Mouse (Mus musculus): Measurements from ENCODE around the gene Kcnn3.

Gene Kcnn3

DNA sequence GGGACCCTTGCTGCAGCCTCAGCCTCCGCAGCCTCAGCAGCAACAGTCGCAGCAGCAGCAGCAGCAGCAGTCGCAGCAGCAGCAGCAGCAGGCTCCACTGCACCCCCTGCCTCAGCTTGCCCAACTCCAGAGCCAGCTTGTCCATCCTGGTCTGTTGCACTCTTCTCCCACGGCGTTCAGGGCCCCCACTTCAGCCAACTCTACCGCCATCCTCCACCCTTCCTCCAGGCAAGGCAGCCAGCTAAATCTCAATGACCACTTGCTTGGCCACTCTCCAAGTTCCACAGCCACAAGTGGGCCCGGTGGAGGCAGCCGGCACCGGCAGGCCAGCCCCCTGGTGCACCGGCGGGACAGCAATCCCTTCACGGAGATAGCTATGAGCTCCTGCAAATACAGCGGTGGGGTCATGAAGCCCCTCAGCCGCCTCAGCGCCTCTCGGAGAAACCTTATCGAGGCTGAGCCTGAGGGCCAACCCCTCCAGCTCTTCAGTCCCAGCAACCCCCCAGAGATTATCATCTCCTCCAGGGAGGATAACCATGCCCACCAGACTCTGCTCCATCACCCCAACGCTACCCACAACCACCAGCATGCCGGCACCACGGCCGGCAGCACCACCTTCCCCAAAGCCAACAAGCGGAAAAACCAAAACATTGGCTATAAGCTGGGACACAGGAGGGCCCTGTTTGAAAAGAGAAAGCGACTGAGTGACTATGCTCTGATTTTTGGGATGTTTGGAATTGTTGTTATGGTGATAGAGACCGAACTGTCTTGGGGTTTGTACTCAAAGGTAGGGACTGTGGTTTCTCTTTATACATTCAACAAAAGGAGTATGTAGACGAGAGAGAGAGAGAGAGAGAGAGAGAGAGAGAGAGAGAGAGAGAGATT is 896 bp downstream of the Kcnn3 start:
- no peak for DNase-seq (ENCODE audit: low read depth, low spot score)

DNA sequence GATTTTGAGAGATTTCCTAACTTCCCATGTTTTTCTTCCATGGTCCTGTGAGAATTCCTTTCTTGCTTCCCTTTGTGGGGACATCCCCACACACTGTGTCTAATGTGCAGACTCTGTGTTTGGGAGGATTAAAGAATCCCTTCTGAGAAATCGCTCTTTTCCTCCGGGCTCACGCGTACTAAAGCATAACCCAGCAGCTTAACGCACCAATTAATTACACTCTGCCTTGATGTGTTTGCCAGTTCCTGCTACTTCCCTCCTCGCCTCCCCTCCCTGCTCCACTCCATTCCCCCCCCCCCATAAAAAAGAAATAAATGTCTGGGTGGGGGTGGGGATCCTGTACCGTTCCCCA is 1.5 kb downstream of the Kcnn3 start:
- DNase-seq (ENCODE audit: low read depth, low spot score): no peak

DNA sequence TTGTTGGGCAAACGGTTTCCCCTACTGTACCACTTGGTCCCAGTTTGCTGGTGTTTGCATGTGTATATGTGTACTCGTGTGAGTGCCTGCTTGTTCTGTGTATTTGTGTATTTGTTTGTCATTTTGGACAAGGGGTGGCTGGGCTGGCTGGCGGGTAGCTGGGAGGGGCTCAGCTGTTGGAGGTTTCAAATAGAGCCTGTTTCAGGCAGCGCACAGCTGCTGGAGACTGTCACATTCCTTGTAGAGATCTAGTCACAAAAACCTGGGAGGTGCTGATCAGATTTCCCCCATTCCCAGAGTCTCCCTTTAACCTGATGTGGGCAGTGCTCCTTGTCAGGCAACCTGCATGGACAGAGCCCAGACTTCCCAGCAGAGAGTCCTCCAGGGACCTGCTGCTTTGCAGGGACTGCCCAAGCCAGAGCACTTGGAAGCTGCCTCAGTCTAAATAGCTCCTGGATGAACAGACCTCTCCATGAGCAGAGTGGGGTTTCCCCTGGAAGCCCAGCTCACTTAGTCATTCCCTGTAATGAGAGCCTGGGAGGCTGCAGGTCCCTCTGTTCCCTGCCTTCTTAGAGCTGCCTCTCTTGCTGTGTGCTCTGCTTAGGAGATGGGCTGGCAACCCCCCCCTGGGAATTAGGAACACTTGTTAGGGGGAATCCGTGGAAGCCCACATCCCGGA is 2.6 kb downstream of the Kcnn3 start:
- no peak for DNase-seq (ENCODE audit: low read depth, low spot score)

DNA sequence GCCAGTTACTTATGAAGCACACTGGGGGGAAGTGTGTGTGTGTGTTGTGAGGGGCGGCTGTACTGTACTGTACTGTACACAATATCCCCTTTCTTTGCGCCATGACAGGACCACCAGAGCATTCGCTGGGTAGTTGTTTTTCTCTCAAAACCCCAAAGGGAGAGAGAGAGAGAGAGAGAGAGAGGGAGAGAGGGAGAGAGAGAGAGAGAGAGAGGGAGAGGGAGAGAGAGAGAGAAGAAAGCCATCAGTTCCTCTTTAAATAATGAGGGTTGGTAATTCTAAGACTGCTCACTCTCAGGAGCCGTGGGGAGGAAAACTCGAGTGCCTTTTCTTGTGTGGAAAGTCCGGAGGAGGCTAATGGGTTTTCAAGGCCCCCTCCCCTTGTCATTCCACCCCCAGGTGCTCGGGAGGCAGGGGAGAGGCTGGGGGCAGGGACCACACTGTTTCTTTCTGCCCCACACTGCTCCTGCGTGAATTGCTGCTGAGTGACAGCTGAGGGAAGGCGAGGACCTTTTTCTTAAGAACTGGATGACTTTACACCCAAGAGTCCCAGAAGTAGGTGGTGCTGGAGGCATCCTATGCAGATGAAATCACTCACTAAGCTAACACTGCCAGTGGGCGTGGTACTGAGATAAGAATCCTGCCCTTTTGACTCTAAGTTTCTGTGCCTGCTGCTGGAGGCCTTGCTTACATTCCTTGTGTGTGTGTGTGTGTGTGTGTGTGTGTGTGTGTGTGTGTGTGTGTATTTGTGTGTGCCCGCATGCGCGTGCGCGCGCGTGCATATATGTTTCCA is 6.5 kb downstream of the Kcnn3 start:
- DNase-seq (ENCODE audit: low read depth, low spot score): peak; percentile 46

DNA sequence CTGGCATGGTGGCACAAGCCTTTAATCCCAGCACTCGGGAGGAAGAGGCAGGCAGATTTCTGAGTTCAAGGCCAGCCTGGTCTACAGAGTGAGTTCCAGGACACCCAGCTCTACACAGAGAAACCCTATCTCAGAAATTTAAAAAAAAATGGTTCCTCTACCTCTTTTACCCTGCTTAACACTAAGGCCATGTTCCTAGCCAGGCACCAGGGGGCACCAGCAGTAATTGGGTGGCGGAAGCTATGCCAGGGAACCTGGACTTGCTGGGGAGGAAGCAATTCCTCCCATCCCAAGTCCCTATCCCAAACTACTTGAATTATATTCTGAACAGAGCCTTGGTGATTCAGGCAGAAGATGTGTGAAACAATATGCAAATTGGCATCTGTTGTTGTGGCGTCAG is 9.8 kb downstream of the Kcnn3 start:
- no peak for DNase-seq (ENCODE audit: low read depth, low spot score)

DNA sequence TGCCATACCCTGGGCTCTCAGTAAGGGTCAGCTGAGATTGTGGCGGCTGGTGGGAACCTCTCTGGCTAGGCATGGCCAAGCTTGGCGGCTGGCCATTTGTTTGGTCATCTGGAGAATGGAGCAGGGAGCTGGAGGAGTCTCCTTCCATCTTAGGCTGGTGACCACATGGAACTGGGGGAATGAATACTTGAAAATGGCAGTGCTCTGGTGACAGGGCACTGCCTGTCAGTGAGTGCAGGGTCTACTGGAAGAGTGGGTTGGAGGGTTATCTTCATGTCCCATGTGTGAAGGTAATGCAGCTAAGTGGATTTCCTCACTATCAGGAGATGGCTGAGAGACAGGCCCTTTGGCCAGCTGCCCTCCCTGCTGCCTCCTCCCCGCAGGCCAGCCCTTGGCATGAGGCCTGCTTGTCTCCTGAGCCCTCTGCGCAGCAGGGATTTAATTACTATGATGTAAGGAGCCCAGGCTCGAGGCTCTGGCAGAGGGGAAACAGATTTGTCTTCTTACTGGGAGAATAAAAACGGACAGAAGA is 14.7 kb downstream of the Kcnn3 start:
- DNase-seq (ENCODE audit: low read depth, low spot score): no peak

DNA sequence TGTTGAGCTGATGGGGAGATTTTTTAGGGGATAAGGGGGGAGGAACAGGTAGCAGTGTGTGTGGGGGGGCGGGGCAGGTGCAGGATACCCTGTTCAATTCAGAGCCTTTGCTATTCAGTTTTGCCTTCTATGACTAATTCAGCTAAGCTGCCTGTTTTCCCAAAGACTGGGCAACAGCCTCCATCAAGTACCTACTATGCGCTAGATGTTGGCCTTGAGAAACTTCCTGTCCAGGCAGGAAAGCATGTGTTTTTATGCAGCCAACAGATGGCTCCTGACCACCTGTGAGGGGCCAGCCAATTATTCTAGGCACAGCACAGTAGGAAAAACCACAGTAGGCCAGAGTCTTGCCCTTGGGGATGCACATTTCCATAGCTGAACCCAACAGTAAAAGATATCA is 15.2 kb downstream of the Kcnn3 start:
- DNase-seq (ENCODE audit: low read depth, low spot score): no peak

DNA sequence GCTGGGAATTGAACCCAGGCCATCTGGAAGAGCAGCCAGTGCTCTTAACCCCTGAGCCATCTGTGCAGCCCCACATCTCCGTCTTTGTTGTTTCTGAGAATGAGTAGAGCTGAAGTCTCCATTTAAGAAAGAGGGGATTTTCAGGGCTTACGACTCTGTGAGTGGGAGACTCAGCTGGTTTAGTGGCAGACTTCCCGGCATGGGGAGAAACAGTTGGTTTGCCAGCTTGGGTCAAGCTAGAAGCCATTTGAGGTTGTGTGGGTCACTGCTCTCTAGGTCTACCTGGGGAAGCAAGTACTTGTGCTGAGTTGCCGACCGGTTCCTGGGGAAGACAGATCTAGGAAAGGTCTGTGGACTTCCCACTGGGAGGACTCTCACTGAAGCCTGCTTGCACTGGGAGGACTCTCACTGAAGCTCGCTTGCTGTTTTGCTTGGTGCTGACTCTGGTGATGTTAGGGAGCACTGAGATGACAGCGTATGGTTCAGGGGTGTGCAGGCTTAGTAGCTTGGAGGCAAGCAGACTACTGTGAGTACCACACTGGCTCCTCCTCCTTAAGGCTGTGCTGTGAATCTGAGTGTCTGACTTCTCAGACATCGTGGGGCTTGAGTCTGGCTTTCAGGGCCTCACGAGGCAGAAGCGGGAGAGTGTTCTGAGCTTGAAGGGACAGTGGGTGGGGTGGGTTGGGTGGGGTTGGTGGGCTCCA is 19.2 kb downstream of the Kcnn3 start:
- DNase-seq (ENCODE audit: low read depth, low spot score): no peak

DNA sequence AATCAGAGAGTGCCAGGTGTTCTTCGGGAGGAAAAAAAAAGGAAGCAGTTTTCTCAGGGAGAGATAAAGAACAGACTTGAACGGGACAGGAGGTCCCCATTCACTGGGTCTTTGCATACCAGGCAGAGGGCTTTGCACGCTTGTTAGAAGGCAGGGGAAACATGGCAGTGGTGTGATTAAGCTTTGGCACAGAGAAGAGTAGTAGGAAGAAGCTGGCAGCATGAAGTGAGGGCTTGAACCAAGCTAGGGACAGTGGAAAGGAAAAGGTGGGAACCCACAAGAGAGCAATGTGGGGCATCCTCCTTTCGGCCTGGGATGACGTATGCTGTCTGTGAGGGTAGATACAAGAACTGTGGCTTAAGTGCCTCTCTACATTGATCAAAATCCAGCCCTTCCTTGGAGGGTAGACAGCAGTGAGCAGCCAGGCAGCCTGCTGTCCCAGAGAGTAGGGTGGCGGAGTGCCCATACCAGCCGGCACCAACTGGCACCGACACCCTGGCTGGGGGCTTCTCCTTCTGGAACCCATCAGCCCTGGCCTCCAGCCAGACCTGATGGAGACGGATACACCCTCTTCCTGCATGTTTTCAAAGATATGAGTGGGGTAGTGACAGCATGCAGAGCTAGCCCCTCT is 19.9 kb downstream of the Kcnn3 start:
- DNase-seq (ENCODE audit: low read depth, low spot score): no peak

DNA sequence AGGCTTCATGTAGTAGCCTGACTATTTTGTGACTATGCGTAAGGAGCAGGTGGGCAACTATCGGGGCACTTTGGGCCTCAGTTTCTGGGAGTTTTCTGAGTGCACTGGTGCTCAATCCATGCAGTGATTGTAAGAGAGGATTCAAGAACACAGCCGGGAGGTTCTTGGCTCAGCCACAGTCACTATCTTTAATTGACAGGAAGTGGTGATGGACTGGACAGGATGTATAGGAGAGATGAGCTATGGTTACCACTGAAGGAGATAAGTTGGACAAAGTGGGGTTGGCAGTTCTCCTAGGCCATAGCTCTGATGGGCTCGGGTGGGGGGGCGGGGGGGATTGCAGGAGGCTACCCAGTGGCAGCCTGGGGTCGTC is 20.4 kb downstream of the Kcnn3 start:
- no peak for DNase-seq (ENCODE audit: low read depth, low spot score)

DNA sequence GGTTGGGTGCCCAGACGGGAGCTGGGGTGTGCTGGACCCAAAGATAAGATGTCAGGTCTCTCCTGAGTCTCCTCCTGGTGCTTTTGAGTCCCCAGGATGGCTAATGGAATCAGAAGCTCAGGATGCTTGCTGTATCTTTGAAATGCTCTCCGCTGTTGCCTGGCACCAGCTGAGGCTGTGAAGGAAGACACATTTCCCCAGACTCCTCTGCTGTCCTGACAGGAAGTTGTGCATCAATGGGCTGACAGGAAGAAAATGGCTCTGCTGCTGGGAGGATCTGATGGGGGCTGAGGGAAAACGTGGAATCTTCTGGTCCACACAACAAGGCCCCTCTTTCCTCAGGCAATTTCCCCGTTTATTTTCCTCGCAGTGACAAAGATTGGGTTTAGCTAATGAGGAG is 27.0 kb downstream of the Kcnn3 start:
- DNase-seq (ENCODE audit: low read depth, low spot score): no peak

DNA sequence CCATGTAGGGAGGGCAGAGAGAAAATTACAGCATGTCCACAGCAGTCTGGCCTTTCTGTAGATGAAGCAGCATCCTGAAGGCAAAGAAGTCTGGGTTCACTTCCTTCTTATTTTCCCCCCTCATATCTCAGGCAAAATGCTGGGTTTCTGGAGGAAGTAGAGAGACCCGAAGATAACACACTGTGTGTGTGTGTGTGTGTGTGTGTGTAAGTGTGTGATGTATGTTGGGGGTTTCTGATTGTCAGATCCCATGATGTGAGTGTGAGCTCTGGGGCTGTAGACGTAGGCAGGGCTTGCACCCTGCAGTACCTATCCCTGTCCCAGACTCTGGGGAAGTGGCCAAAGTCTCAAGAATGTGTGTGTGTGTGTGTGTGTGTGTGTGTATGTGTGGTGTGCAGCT is 28.8 kb downstream of the Kcnn3 start:
- no peak for DNase-seq (ENCODE audit: low read depth, low spot score)

DNA sequence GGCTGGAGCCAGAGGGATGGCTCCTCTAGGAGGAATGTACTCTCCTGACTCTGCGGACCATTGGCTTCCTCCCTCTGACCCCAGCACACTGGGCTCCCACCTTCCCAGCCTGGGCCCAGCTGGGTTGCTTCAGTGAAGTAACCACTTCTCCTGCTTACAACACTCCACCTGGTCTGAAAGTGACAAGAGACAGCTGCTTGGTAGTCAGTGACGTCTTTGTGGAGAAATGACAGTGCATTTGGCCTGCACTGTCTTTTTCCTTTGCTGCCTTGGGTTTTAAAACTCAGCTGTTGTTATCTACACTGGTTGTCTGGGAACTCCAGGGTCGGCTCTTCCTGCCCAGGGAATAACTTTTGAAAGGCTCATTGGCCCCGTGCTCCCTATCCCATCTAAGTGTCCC is 29.5 kb downstream of the Kcnn3 start:
- DNase-seq (ENCODE audit: low read depth, low spot score): no peak

DNA sequence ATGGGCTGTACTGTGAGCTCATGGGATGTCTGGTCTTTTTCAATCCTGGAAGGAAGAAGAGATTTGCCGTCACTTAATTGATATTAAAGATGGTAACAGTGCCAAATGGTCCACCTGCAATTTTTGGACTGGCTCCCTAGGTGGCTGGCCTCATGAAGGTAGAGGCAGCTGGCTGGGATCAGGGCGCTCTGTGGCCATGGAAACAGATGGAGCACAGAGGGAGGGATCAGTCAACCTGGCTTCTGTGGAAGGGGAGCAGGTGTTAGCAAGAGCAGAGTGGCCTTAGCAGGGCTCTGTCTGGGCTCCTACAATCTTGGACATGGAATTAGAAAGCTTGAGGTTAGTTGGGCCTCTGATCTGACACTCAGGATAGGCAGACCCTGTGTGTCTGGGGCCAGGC is 31.9 kb downstream of the Kcnn3 start:
- DNase-seq (ENCODE audit: low read depth, low spot score): no peak

DNA sequence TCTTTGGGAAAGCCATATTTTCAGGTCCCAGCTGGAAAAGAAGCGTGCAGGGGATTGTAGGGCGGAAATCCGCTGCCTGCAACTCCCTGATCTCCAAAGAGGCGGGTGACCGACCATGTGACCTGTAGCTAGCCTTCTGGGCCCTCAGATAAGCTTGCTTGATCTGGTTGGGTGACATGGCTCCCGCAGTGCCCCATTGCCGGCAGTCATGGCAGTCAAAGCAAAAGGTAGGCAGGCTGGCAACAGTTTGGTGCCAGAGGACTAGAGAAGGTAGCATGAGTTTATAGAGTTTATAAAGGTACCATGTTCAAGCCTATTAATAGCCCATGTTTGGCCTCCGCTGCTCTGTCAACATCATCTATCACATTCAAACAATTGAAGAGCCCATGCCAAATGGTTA is 33.5 kb downstream of the Kcnn3 start:
- peak; percentile 33 for DNase-seq (ENCODE audit: low read depth, low spot score)

DNA sequence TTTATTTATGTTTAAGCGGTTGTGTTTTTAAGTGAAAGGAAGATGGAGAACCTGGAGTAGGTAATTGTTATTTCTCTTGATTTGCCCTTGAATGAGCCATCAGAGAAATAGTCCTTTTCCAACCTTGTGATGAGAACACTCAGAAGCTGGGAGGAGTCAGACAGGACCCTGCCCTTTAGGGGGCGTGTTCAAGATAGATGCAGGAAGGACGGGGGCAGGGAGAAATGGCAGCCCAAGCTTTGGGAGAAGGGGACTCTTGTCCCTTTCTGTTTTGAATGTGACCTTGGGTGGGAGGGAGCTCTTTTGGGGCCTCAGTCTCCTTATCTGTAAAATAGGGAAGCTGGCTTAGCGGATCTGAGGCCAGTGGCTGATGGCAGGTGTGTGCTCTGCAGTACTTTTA is 34.0 kb downstream of the Kcnn3 start:
- DNase-seq (ENCODE audit: low read depth, low spot score): peak; percentile 58

DNA sequence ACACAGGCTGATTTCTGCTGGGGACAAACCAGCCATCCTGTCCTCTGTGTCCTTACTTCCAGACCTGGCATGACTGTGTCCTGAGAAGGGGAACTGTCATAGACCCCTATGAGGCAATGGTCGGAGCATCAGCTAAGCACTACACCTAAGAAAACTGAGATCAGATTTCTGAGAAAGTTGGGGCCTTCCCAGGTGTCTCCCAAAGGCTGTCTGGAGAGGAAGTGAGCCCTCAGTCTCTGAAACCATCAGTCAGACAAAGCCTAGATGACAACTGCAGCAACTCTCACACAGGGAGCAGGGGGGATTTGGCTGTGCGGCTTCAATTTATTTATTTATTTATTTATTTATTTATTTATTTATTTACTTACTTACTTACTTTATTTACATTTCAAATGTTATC is 34.6 kb downstream of the Kcnn3 start:
- DNase-seq (ENCODE audit: low read depth, low spot score): no peak

DNA sequence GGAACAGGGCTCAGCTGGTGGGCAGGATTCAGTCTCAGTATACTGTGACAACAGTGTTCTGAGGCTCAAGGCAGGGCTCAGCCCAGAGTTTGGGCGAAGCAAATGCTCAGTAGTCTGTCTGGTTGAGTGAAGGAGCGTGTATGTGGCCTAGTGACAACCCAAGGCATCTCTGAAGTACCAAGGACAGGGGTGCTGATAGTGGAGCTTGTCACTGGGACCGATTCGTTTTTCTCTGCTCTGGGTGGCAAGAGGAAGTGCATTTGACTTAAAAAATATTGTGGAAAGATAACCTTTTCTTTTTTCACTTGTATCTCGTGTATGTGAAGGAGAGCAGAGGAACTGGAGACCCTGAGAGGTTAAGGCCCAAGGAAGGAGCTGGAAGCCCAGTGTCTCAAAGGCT is 37.8 kb downstream of the Kcnn3 start:
- no peak for DNase-seq (ENCODE audit: low read depth, low spot score)

DNA sequence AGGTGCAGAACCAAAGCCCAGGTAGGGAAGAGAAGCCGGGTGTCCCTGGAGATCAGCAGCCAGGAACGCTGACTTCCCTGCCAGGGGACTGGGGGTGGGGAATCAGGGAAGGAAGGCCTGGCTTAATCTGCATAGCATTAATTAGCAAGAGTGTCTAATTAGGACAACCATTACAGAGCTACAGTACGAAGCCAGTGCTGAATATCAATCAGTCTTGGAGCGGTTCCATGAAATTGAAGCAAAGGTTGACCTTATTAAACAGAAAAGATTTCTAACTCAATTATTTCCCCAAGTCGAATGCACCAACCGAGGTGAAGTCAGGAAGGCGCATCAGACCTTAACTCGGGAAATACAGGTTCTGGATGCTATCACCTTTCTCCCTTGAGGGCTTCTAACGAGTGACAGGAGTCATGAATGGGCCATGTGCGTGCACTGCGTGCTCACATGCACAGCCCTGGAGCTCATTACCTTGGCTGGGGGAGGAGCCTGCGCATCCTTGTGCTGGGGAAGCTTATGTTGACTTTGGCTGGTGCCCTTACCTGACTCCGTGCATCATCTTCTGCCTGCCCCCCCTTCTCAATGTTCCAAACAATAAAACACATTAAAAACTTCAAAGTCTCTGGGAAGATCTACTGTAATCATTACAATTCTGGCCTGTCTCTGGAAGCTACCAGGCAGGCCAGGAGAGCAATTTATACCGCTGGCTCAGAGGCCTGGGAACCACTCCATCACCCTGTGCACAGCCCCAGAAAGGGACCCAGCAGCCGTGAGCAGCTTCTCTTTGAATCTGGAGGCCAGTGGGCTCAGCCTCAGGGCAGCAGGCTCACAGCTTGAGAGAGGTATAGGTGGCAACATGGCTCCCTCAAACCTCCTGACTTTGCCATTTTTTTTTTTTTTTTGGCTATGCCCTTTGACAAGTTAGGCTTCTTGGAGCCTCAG is 39.3 kb downstream of the Kcnn3 start:
- DNase-seq (ENCODE audit: low read depth, low spot score): no peak

DNA sequence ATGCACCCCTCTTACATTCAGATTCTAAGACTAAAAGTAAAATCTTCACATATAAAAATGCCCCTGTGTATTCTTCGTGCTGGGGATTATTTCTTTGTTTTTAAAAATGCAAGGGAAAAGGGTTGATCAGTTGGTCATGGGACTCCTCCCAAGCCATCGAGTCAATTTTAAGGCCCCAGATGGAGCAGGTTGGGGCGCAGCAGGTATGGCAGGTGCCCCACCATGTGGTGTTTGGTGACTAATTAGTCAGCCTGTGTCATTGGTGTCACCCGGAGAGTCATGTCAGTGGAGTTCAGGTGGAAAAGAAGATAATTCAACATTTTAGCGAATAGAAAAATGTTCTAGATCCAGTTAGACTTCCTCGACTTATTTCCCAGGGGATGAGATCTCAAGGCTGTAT is 41.4 kb downstream of the Kcnn3 start:
- DNase-seq (ENCODE audit: low read depth, low spot score): no peak

Data from ZHBTc4 (cell line).